ENCODE assay signal across 13 mouse cellular contexts in genomic region chr15:19129316-19129715, GRCm38 (mm10).
"Had no signal": no experiment of that assay in that cellular context is flagged by ENCODE, and none has a peak within 500 bp of the region (broad histone marks: within the 10 kb centered on the region; RNA-seq: fewer than 3 reads in every experiment).

No protein-coding gene starts in this region.

- DNase-seq: lung, adult 18-20 months; lung, embryonic 14.5 days; lung, postnatal 10 days; lung, postnatal 4 days; midbrain, embryonic 14.5 days; retina, postnatal 1 day; right cerebral cortex, adult 18-20 months; right cerebral cortex, postnatal 25 days; right cerebral cortex, postnatal 4 days; spleen, adult 18-20 months; thymus, adult 18-20 months; thymus, postnatal 14 days; thymus, postnatal 36 days had no signal
